Mouse (Mus musculus) hindbrain, embryonic 10.5 days (tissue): Measurements from ENCODE around the gene Dyrk2. TPM values are rescaled to one million over a fixed set of nuclear protein-coding genes. Genes with fewer than 3 reads are reported as not detected.
A peak's percentile ranks its signal among the peaks of the same experiment; 100 is the strongest.

Experiments
- DNase-seq: peaks from one replicate; pipeline ENCODE4 v3.0.0-alpha.2; 2017; ENCODE audit warnings: low spot score
- H3K27ac ChIP-seq: fragments of 300-500 bp; sonication (generic); 2 replicates; pipeline ENCODE4 v1.5.1; 2016; ENCODE audit warnings: mild to moderate bottlenecking, moderate library complexity
- H3K27me3 ChIP-seq: fragments of 300-500 bp; sonication (generic); 2 replicates; pipeline ENCODE4 v1.6.1; 2016; ENCODE audit warnings: mild to moderate bottlenecking; ENCODE audit not compliant: poor library complexity, insufficient read depth, severe bottlenecking
- H3K36me3 ChIP-seq: fragments of 300-500 bp; sonication (generic); 2 replicates; pipeline ENCODE4 v1.6.1; 2016; ENCODE audit warnings: mild to moderate bottlenecking, moderate library complexity
- H3K4me1 ChIP-seq: fragments of 300-500 bp; sonication (generic); replicated peaks from 2 replicates; pipeline ENCODE4 v1.6.1; 2016; ENCODE audit warnings: mild to moderate bottlenecking
- H3K4me3 ChIP-seq: fragments of 300-500 bp; sonication (generic); 2 replicates; pipeline ENCODE4 v1.5.1; 2016; ENCODE audit warnings: mild to moderate bottlenecking, moderate library complexity
- H3K9me3 ChIP-seq: fragments of 300-500 bp; sonication (generic); 2 replicates; pipeline ENCODE4 v1.6.1; 2016; ENCODE audit warnings: mild to moderate bottlenecking, moderate library complexity
- WGBS: fragments of 180-500 bp; shearing (Covaris S2); methylation state at CpG from one replicate; pipeline ENCODE4 v1.1.7; 2016; 5-methylcytosine and 5-hydroxymethylcytosine counted together
- polyA plus RNA-seq: library from polyadenylated mRNA; unstranded; fragments of >200 nt; fragmentation: Nextera tagmentation; extraction: Ambion mirVana; gene quantifications from 2 replicates; pipeline ENCODE4 v1.2.1, GENCODE M21; 2016

Dyrk2 gene
- polyA plus RNA-seq = 6.4 and 7.7 TPM in 2 replicates

GRCm38 (mm10) chr10:118870201-118870980 lies at the start of gene Dyrk2:
Dyrk2 (minus strand) TSS chr10:118870209.
- Histone ChIP-seq H3K4me1 (peaks cover 42% of the 10 kb centered on the region), H3K27ac (peak within 1 kb of the TSS; percentile 99), H3K27me3 (no peaks in the 10 kb centered on the region), H3K4me3 (peak within 1 kb of the TSS; percentile 99), H3K9me3 (0 out of 2 replicates have a peak, but pooled peaks cover 5% of the 10 kb centered on the region), H3K36me3 (peaks cover 5% of the 10 kb centered on the region)
- peak; percentile 59 for DNase-seq
- 5% methylated on average over 16 of the region's 16 CpGs for WGBS

GRCm38 (mm10) chr10:118902625-118903024 lies 32.6 kb upstream of the Dyrk2 start:
- Histone ChIP-seq H3K27ac (no peak overlapping the region), H3K4me3 (no peak overlapping the region), H3K27me3 (no peaks in the 10 kb centered on the region), H3K36me3 (no peaks in the 10 kb centered on the region), H3K4me1 (no peaks in the 10 kb centered on the region), H3K9me3 (no peaks in the 10 kb centered on the region)
- DNase-seq = no peak
- whole genome bisulfite sequencing = 88% methylated on average over 10 of the region's 10 CpGs

GRCm38 (mm10) chr10:118893645-118894044 lies 23.6 kb upstream of the Dyrk2 start:
- Histone ChIP-seq H3K36me3 (no peaks in the 10 kb centered on the region), H3K4me3 (no peak overlapping the region), H3K27ac (no peak overlapping the region), H3K4me1 (no peaks in the 10 kb centered on the region), H3K27me3 (no peaks in the 10 kb centered on the region), H3K9me3 (no peaks in the 10 kb centered on the region)
- 85% methylated on average over 3 of the region's 3 CpGs for WGBS
- DNase-seq = no peak

DNA sequence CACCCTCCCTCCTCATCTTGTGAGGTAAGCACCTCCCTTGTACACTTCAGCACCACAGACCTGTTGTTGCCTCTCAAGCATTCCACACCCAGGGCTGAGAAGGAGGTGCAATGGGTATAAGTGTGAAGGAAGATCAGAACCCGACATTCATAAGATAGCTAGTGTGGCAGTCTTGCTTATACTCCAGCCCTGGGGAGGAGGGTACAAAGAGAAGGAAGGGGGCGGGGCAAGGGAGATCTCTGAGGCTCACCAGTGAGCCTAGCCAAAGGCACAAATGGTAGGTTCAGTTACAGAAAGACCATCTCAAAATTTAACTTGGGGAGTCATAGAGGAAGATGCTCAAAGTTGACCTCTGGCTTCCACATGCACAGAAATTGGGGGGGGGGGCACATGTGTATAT lies 14.1 kb upstream of the Dyrk2 start:
- Histone ChIP-seq H3K36me3 (no peaks in the 10 kb centered on the region), H3K4me3 (no peak overlapping the region), H3K9me3 (no peaks in the 10 kb centered on the region), H3K4me1 (no peaks in the 10 kb centered on the region), H3K27me3 (no peaks in the 10 kb centered on the region), H3K27ac (no peak overlapping the region)
- WGBS = 90% methylated on average over 2 of the region's 2 CpGs
- DNase-seq = no peak

DNA sequence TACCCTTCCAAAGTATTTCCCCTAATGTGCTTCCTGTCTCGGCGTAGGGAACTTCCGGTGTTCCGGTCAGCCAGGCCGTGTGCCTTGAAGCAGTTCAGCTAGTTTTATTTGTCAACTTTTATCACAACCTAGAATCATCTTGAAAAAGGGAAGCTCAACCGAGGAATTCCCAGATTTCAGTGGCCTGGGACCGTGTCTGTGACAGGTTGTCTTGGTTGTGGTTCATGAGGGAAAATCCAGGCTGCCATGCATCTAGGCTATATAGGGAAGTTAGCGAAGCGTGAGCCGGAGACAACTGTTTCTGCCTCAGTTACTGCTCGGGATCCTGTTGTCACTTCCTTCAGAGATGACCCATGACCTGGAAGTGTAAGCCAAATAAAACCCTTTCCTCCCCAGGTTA lies 13.3 kb upstream of the Dyrk2 start:
- no peaks in the 10 kb centered on the region for H3K9me3 ChIP-seq
- no peak overlapping the region for H3K4me3 ChIP-seq
- no peaks in the 10 kb centered on the region for H3K36me3 ChIP-seq
- WGBS = 89% methylated on average over 11 of the region's 11 CpGs
- H3K4me1 ChIP-seq = no peaks in the 10 kb centered on the region
- H3K27ac ChIP-seq = no peak overlapping the region
- no peak for DNase-seq
- no peaks in the 10 kb centered on the region for H3K27me3 ChIP-seq

- Histone ChIP-seq H3K4me3 (no peak overlapping the region), H3K27ac (no peak overlapping the region), H3K9me3 (no peaks in the 10 kb centered on the region), H3K36me3 (no peaks in the 10 kb centered on the region), H3K4me1 (no peaks in the 10 kb centered on the region), H3K27me3 (no peaks in the 10 kb centered on the region)
- 89% methylated on average over 12 of the region's 12 CpGs for WGBS
- DNase-seq = no peak
Measured at GRCm38 (mm10) chr10:118882258-118882885, 12.4 kb upstream of the Dyrk2 start.

- Histone ChIP-seq H3K4me1 (no peaks in the 10 kb centered on the region), H3K27me3 (no peaks in the 10 kb centered on the region), H3K9me3 (no peaks in the 10 kb centered on the region), H3K36me3 (no peaks in the 10 kb centered on the region), H3K4me3 (no peak overlapping the region), H3K27ac (no peak overlapping the region)
- WGBS = 87% methylated on average over 2 of the region's 2 CpGs
- DNase-seq = no peak
Measured at GRCm38 (mm10) chr10:118880776-118881175, 10.8 kb upstream of the Dyrk2 start.

- WGBS = 96% methylated on average over 2 of the region's 2 CpGs
- H3K4me3 ChIP-seq = no peak overlapping the region
- no peak for DNase-seq
Measured at GRCm38 (mm10) chr10:118872196-118872595, 2.2 kb upstream of the Dyrk2 start.

DNA sequence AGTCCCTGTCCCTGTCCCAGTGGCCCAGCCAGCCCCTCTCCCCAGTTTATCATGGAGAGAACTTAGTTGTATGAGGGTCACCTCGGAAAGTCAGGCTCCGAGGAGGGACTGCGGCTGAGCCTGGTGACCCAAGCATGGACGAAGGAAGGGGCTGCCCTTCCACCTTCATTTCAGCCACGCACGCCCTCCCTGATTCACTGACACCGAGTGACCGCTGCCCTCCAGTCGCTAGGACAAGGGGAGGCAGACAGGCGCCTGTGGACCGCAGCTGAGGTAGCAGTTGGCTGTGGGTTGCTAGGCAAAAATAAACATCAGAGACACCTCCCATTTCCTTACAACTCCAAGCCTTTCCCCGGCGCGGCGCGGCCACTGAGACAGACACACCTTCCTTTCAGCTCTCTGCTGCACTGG lies 413 bp downstream of the Dyrk2 start:
- peaks cover 46% of the 10 kb centered on the region for H3K4me1 ChIP-seq
- H3K36me3 ChIP-seq = peaks cover 13% of the 10 kb centered on the region
- under 1% methylated on average over 16 of the region's 16 CpGs for WGBS
- DNase-seq = peak; percentile 85
- H3K4me3 ChIP-seq = peak overlapping the region; percentile 99
- H3K9me3 ChIP-seq = 0 out of 2 replicates have a peak, but pooled peaks cover 5% of the 10 kb centered on the region
- H3K27me3 ChIP-seq = no peaks in the 10 kb centered on the region
- peak overlapping the region; percentile 99 for H3K27ac ChIP-seq

More at GRCm38 (mm10) chr10:118872196-118872595, 2.2 kb upstream of the Dyrk2 start:
- no peaks in the 10 kb centered on the region for H3K36me3 ChIP-seq
- no peak overlapping the region for H3K27ac ChIP-seq
- 0 out of 2 replicates have a peak, but pooled peaks cover 5% of the 10 kb centered on the region for H3K9me3 ChIP-seq
- peaks cover 27% of the 10 kb centered on the region for H3K4me1 ChIP-seq
- H3K27me3 ChIP-seq = no peaks in the 10 kb centered on the region

DNA sequence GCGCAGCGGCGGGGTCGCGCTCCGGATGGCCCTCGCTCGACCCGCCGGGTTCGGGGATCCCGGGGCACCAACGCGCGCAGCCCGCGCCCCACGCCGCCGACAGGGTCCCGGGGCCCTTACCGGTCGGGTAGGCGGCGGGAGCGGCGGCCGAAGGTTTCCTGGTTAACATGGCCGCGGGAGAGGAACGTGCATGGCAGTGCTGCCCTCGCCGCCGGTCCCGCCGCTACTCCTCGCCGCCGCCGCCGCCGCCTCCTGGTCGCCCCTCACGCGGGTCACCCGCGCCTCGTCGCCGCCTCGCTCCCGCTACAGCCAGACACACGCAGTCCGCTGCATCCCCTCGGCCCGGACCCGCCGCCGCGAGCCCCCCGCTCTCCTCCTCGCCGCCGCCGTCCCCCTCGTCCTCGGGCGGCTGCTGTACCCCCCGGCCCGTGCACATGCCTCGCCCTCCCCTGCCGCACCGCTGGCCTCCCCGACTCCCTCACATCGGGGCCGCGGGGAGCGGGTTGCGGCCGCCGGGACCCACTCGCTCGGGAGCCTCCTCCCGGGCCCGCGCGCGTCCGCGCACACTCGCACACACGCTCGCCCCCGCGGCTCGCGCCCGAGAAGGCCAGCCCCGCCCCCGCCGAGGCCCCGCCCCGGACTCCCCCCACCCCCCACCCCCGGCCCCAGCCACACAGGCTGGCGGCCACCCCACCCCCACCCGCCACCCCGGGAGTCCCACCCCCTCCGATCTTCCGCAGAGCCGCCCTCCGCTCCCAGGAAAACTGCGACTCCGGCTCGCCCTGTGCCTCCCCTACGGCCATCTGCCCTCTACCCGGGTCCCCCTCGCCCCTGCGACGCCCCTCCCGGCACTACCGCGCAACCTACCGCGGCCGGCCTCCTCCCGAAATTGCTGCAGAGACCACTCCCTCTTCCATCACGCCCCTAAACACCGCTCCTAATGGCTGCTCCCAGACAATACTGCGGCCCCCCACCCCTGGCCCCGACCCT lies 1.1 kb downstream of the Dyrk2 start:
- under 1% methylated on average over 126 of the region's 130 CpGs for WGBS
- peak overlapping the region; percentile 99 for H3K4me3 ChIP-seq
- H3K9me3 ChIP-seq = 0 out of 2 replicates have a peak, but pooled peaks cover 5% of the 10 kb centered on the region
- peak overlapping the region; percentile 99 for H3K27ac ChIP-seq
- DNase-seq = peak; percentile 92
- H3K36me3 ChIP-seq = peaks cover 20% of the 10 kb centered on the region
- H3K4me1 ChIP-seq = peaks cover 53% of the 10 kb centered on the region
- no peaks in the 10 kb centered on the region for H3K27me3 ChIP-seq

DNA sequence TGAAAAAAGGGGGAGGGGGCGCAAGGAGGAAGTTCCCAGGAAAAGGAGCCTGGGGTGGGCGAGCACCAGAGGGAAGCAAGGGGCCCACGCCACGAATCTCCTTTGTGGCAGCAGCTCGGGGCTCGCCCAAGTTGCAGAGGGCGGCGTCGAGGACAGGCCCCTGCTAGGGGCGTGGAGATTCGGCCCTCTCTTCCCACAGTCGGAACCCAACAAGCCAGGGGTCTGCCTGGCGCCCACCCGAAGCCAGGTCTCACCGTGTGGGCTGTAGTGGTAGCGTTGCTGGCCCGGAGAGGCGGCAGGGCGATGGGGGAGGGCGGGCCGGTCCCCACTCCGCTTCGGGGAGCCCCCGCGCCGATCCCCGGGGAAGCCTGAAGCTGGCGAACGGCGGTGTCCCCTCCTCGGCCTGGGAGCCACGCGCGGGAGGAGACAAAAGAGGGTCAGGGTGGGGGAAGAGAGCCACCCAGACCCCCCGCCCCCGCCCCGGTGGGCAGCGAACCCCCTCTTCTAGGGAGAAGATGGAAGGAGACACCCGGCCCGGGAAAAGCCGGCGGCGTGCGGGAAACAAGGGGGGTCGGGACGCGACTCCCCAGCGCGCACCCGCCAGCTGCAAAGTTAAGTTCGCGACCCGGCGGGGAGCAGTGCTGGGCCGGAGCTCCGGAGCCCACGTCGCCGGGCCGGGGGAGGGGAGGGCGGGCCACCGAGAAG lies 2.0 kb downstream of the Dyrk2 start:
- Histone ChIP-seq H3K4me3 (peak overlapping the region; percentile 99), H3K27ac (peak overlapping the region; percentile 99), H3K36me3 (peaks cover 28% of the 10 kb centered on the region), H3K4me1 (peaks cover 53% of the 10 kb centered on the region), H3K27me3 (no peaks in the 10 kb centered on the region), H3K9me3 (0 out of 2 replicates have a peak, but pooled peaks cover 3% of the 10 kb centered on the region)
- under 1% methylated on average over 62 of the region's 62 CpGs for WGBS
- peak; percentile 65 for DNase-seq
